Mouse (Mus musculus) lung, postnatal 0 days (tissue): ENCODE measurements around the gene Rexo2. TPM values are rescaled to one million over a fixed set of nuclear protein-coding genes. Genes with fewer than 3 reads are reported as not detected.
A peak's percentile ranks its signal among the peaks of the same experiment; 100 is the strongest.

Experiments
- ATAC-seq: fragments of 200-750 bp; cut with Nextera tagmentation; 2 replicates; pipeline ENCODE4 v1.8.0; 2017; ENCODE audit warnings: moderate library complexity
- DNase-seq: peaks from one replicate; pipeline ENCODE4 v3.0.0-alpha.2; 2016; ENCODE audit warnings: low spot score
- H3K27ac ChIP-seq: fragments of 300-500 bp; sonication (generic); 2 replicates; pipeline ENCODE4 v1.5.1; 2014; ENCODE audit warnings: antibody characterized with exemption, mild to moderate bottlenecking, low read length, mixed read lengths
- H3K27me3 ChIP-seq: fragments of 300-500 bp; sonication (generic); replicated peaks from 2 replicates; pipeline ENCODE4 v1.6.1; 2014; ENCODE audit warnings: low read length, mixed read lengths; ENCODE audit not compliant: insufficient read depth
- H3K36me3 ChIP-seq: fragments of 300-500 bp; sonication (generic); 2 replicates; pipeline ENCODE4 v1.6.1; 2014; ENCODE audit warnings: low read length, mixed read lengths; ENCODE audit not compliant: insufficient read depth
- H3K4me1 ChIP-seq: fragments of 300-500 bp; sonication (generic); 2 replicates; pipeline ENCODE4 v1.6.1; 2014; ENCODE audit warnings: antibody characterized with exemption, low read depth, low read length, mixed read lengths; ENCODE audit not compliant: insufficient read depth
- H3K4me2 ChIP-seq: fragments of 300-500 bp; sonication (generic); replicated peaks from 2 replicates; pipeline ENCODE4 v1.6.1; 2014; ENCODE audit warnings: low read depth, mild to moderate bottlenecking, low read length, moderate library complexity, mixed read lengths
- H3K4me3 ChIP-seq: fragments of 300-500 bp; sonication (generic); 2 replicates; pipeline ENCODE4 v1.5.1; 2014; ENCODE audit warnings: low read depth, low read length
- H3K9ac ChIP-seq: fragments of 300-500 bp; sonication (generic); replicated peaks from 2 replicates; pipeline ENCODE4 v1.6.1; 2014; ENCODE audit warnings: low read depth, mild to moderate bottlenecking
- H3K9me3 ChIP-seq: fragments of 300-500 bp; sonication (generic); 2 replicates; pipeline ENCODE4 v1.6.1; 2016; ENCODE audit warnings: low read length, mixed read lengths
- CTCF ChIP-seq: IDR thresholded peaks from 2 replicates; pipeline ENCODE4 v1.5.1; 2016; ENCODE audit warnings: antibody characterized with exemption, mild to moderate bottlenecking
- EP300 ChIP-seq: IDR thresholded peaks from 2 replicates; pipeline ENCODE4 v1.6.1; 2016; ENCODE audit warnings: antibody characterized with exemption, mild to moderate bottlenecking, control low read depth
- WGBS: fragments of 180-500 bp; shearing (Covaris S2); extraction: QIAGEN DNeasy Blood & Tissue Kit; methylation state at CpG from one replicate; pipeline ENCODE4 v1.1.7; 2014; 5-methylcytosine and 5-hydroxymethylcytosine counted together
- polyA plus RNA-seq: library from polyadenylated mRNA; unstranded; fragments of >200 nt; fragmentation: Nextera tagmentation; extraction: Ambion mirVana; gene quantifications from 2 replicates; pipeline ENCODE4 v1.2.1, GENCODE M21; 2015

Gene Rexo2
- polyA plus RNA-seq, 1 experiment from 2014 or later, result 119 TPM

- WGBS, result 84% methylated on average over 8 of the region's 8 CpGs
Observed at GRCm38 (mm10) chr9:48460720-48461119, 19.7 kb downstream of the Rexo2 start.

GRCm38 (mm10) chr9:48459391-48459790, 21.0 kb downstream of the Rexo2 start:
- DNase-seq, result no peak
- no peak overlapping the region for H3K27ac ChIP-seq

More at GRCm38 (mm10) chr9:48460720-48461119, 19.7 kb downstream of the Rexo2 start:
- no peak for DNase-seq
- no peak for ATAC-seq
- H3K36me3 ChIP-seq, result no peaks in the 10 kb centered on the region
- no peak overlapping the region for H3K4me3 ChIP-seq
- no peak overlapping the region for H3K27ac ChIP-seq
- H3K27me3 ChIP-seq, result no peaks in the 10 kb centered on the region
- 0 out of 2 replicates have a peak, but pooled peaks cover 2% of the 10 kb centered on the region for H3K9me3 ChIP-seq
- no peak for TF ChIP-seq EP300
- TF ChIP-seq CTCF, result no peak
- no peaks in the 10 kb centered on the region for H3K4me1 ChIP-seq
- H3K4me2 ChIP-seq, result no peak overlapping the region
- H3K9ac ChIP-seq, result no peak overlapping the region

GRCm38 (mm10) chr9:48458879-48459278, 21.5 kb downstream of the Rexo2 start:
- H3K9me3 ChIP-seq, result no peaks in the 10 kb centered on the region
- ATAC-seq (no peak), DNase-seq (no peak)
- no peak overlapping the region for H3K4me3 ChIP-seq
- TF ChIP-seq EP300, result no peak
- peak; percentile 28 for TF ChIP-seq CTCF
- H3K27me3 ChIP-seq, result no peaks in the 10 kb centered on the region
- no peak overlapping the region for H3K9ac ChIP-seq
- no peaks in the 10 kb centered on the region for H3K36me3 ChIP-seq
- no peak overlapping the region for H3K4me2 ChIP-seq
- 66% methylated on average over 3 of the region's 3 CpGs for WGBS
- no peak overlapping the region for H3K27ac ChIP-seq
- H3K4me1 ChIP-seq, result no peaks in the 10 kb centered on the region

More at GRCm38 (mm10) chr9:48459391-48459790, 21.0 kb downstream of the Rexo2 start:
- Histone ChIP-seq H3K9ac (no peak overlapping the region), H3K4me3 (no peak overlapping the region), H3K27me3 (no peaks in the 10 kb centered on the region), H3K4me2 (no peak overlapping the region), H3K36me3 (no peaks in the 10 kb centered on the region), H3K9me3 (no peaks in the 10 kb centered on the region), H3K4me1 (no peaks in the 10 kb centered on the region)
- WGBS, result 83% methylated on average over 5 of the region's 5 CpGs
- ATAC-seq, result no peak
- TF ChIP-seq CTCF (no peak), EP300 (no peak)

GRCm38 (mm10) chr9:48455961-48456360, 24.5 kb downstream of the Rexo2 start:
- Histone ChIP-seq H3K4me1 (no peaks in the 10 kb centered on the region), H3K4me2 (no peak overlapping the region), H3K9ac (no peak overlapping the region), H3K4me3 (no peak overlapping the region), H3K27me3 (no peaks in the 10 kb centered on the region), H3K36me3 (no peaks in the 10 kb centered on the region), H3K9me3 (no peaks in the 10 kb centered on the region), H3K27ac (no peak overlapping the region)
- DNase-seq (no peak), ATAC-seq (no peak)
- 87% methylated on average over 3 of the region's 3 CpGs for WGBS
- no peak for TF ChIP-seq CTCF
- no peak for TF ChIP-seq EP300

GRCm38 (mm10) chr9:48450066-48450465, 30.4 kb downstream of the Rexo2 start:
- H3K9ac ChIP-seq, result no peak overlapping the region
- WGBS, result 77% methylated on average over 17 of the region's 17 CpGs
- no peaks in the 10 kb centered on the region for H3K9me3 ChIP-seq
- H3K27ac ChIP-seq, result no peak overlapping the region
- DNase-seq (no peak), ATAC-seq (no peak)
- no peaks in the 10 kb centered on the region for H3K27me3 ChIP-seq
- no peak overlapping the region for H3K4me3 ChIP-seq
- H3K4me1 ChIP-seq, result no peaks in the 10 kb centered on the region
- TF ChIP-seq EP300 (no peak), CTCF (no peak)
- no peak overlapping the region for H3K4me2 ChIP-seq
- H3K36me3 ChIP-seq, result no peaks in the 10 kb centered on the region

GRCm38 (mm10) chr9:48447783-48448209, 32.6 kb downstream of the Rexo2 start:
- Histone ChIP-seq H3K9me3 (no peaks in the 10 kb centered on the region), H3K36me3 (no peaks in the 10 kb centered on the region), H3K4me3 (no peak overlapping the region), H3K4me2 (no peak overlapping the region), H3K27me3 (no peaks in the 10 kb centered on the region), H3K4me1 (no peaks in the 10 kb centered on the region), H3K27ac (no peak overlapping the region), H3K9ac (no peak overlapping the region)
- DNase-seq (peak; percentile 59), ATAC-seq (no peak)
- 26% methylated on average over 5 of the region's 5 CpGs for WGBS
- TF ChIP-seq CTCF (peak; percentile 67), EP300 (no peak)

- no peak for DNase-seq
- TF ChIP-seq CTCF (no peak), EP300 (no peak)
- H3K27me3 ChIP-seq, result no peaks in the 10 kb centered on the region
- no peak overlapping the region for H3K27ac ChIP-seq
- H3K9ac ChIP-seq, result no peak overlapping the region
- ATAC-seq, result no peak
- H3K4me3 ChIP-seq, result no peak overlapping the region
- no peaks in the 10 kb centered on the region for H3K9me3 ChIP-seq
- no peaks in the 10 kb centered on the region for H3K36me3 ChIP-seq
- no peak overlapping the region for H3K4me2 ChIP-seq
- WGBS, result 77% methylated on average over 2 of the region's 2 CpGs
- H3K4me1 ChIP-seq, result no peaks in the 10 kb centered on the region
Observed at GRCm38 (mm10) chr9:48444821-48445220, 35.6 kb downstream of the Rexo2 start.
